Mouse (Mus musculus): ENCODE measurements at regions not wholly inside any gene's neighbourhood (a gene's known extent, or its start where the extent isn't known, plus 50 kb on each side); places are given as distances from the start of the nearest gene placed in this dataset.

- Histone ChIP-seq H3K27me3 (ENCODE audit: insufficient read depth, low read length) (no peaks in the 10 kb centered on the region), H3K36me3 (replicated peaks) (no peaks in the 10 kb centered on the region), H3K4me1 (ENCODE audit: insufficient read depth, low read depth, low read length) (no peaks in the 10 kb centered on the region), H3K4me3 (ENCODE audit: low read depth, low read length) (no peak overlapping the region), H3K9me3 (replicated peaks) (peaks cover 52% of the 10 kb centered on the region)
- ATAC-seq (ENCODE audit: extremely low read depth, insufficient number of reproducible peaks, low FRiP score, poor library complexity, severe bottlenecking) = no peak
- TF ChIP-seq POLR2AphosphoS5 (IDR thresholded peaks at IDR 0.05; ENCODE audit: insufficient replicate concordance, low read depth, low read length) (no peak), CTCF (IDR thresholded peaks at IDR 0.05; ENCODE audit: low read depth, low read length) (no peak), TAL1 (conservative IDR thresholded peaks at IDR 0.05; ENCODE audit: low read depth, low read length) (no peak)
- DNase-seq (ENCODE audit: low spot score) = no peak
These were observed 195.3 kb downstream of the Wdr11 start for GRCm38 (mm10) chr7:129787011-129787410.

GRCm38 (mm10) chr7:129787736-129788135, 196.1 kb downstream of the Wdr11 start:
- H3K27me3 ChIP-seq (ENCODE audit: insufficient read depth, low read length) = no peaks in the 10 kb centered on the region
- H3K9me3 ChIP-seq (replicated peaks) = peaks cover 53% of the 10 kb centered on the region
- H3K4me3 ChIP-seq (ENCODE audit: low read depth, low read length) = no peak overlapping the region
- no peak for ATAC-seq (ENCODE audit: extremely low read depth, insufficient number of reproducible peaks, low FRiP score, poor library complexity, severe bottlenecking)
- DNase-seq (ENCODE audit: low spot score) = no peak
- H3K36me3 ChIP-seq (replicated peaks) = no peaks in the 10 kb centered on the region
- H3K4me1 ChIP-seq (ENCODE audit: insufficient read depth, low read depth, low read length) = no peaks in the 10 kb centered on the region
- TF ChIP-seq TAL1 (conservative IDR thresholded peaks at IDR 0.05; ENCODE audit: low read depth, low read length) = no peak
- no peak for TF ChIP-seq GATA1 (IDR thresholded peaks at IDR 0.05; ENCODE audit: borderline replicate concordance, low read length)
- no peak for TF ChIP-seq CTCF (IDR thresholded peaks at IDR 0.05; ENCODE audit: low read depth, low read length)
- no peak for TF ChIP-seq POLR2AphosphoS5 (IDR thresholded peaks at IDR 0.05; ENCODE audit: insufficient replicate concordance, low read depth, low read length)

GRCm38 (mm10) chr7:129789461-129789860, 197.8 kb downstream of the Wdr11 start:
- Histone ChIP-seq H3K9me3 (replicated peaks) (peaks cover 44% of the 10 kb centered on the region), H3K4me1 (ENCODE audit: insufficient read depth, low read depth, low read length) (no peaks in the 10 kb centered on the region), H3K36me3 (replicated peaks) (no peaks in the 10 kb centered on the region), H3K4me3 (ENCODE audit: low read depth, low read length) (no peak overlapping the region), H3K27me3 (ENCODE audit: insufficient read depth, low read length) (no peaks in the 10 kb centered on the region)
- ATAC-seq (ENCODE audit: extremely low read depth, insufficient number of reproducible peaks, low FRiP score, poor library complexity, severe bottlenecking) (no peak), DNase-seq (ENCODE audit: low spot score) (no peak)
- TF ChIP-seq TAL1 (conservative IDR thresholded peaks at IDR 0.05; ENCODE audit: low read depth, low read length) (no peak), CTCF (IDR thresholded peaks at IDR 0.05; ENCODE audit: low read depth, low read length) (no peak), GATA1 (IDR thresholded peaks at IDR 0.05; ENCODE audit: borderline replicate concordance, low read length) (no peak), POLR2AphosphoS5 (IDR thresholded peaks at IDR 0.05; ENCODE audit: insufficient replicate concordance, low read depth, low read length) (no peak), GATA2 (IDR thresholded peaks at IDR 0.05; ENCODE audit: borderline replicate concordance, low read depth, low read length) (no peak)

GRCm38 (mm10) chr7:129790590-129791449, 199.2 kb downstream of the Wdr11 start:
- peaks cover 48% of the 10 kb centered on the region for H3K9me3 ChIP-seq (replicated peaks)
- no peak for ATAC-seq (ENCODE audit: extremely low read depth, insufficient number of reproducible peaks, low FRiP score, poor library complexity, severe bottlenecking)
- H3K36me3 ChIP-seq (replicated peaks) = no peaks in the 10 kb centered on the region
- H3K4me3 ChIP-seq (ENCODE audit: low read depth, low read length) = no peak overlapping the region
- DNase-seq (ENCODE audit: low spot score) = no peak
- H3K27me3 ChIP-seq (ENCODE audit: insufficient read depth, low read length) = no peaks in the 10 kb centered on the region
- H3K4me1 ChIP-seq (ENCODE audit: insufficient read depth, low read depth, low read length) = no peaks in the 10 kb centered on the region
- TF ChIP-seq GATA1 (IDR thresholded peaks at IDR 0.05; ENCODE audit: borderline replicate concordance, low read length) (no peak), CTCF (IDR thresholded peaks at IDR 0.05; ENCODE audit: low read depth, low read length) (no peak), POLR2AphosphoS5 (IDR thresholded peaks at IDR 0.05; ENCODE audit: insufficient replicate concordance, low read depth, low read length) (no peak), TAL1 (conservative IDR thresholded peaks at IDR 0.05; ENCODE audit: low read depth, low read length) (no peak), GATA2 (IDR thresholded peaks at IDR 0.05; ENCODE audit: borderline replicate concordance, low read depth, low read length) (no peak)

GRCm38 (mm10) chr7:129791450-129791820, 199.8 kb downstream of the Wdr11 start:
- no peak overlapping the region for H3K4me3 ChIP-seq (ENCODE audit: low read depth, low read length)
- no peaks in the 10 kb centered on the region for H3K27me3 ChIP-seq (ENCODE audit: insufficient read depth, low read length)
- DNase-seq (ENCODE audit: low spot score) (no peak), ATAC-seq (ENCODE audit: extremely low read depth, insufficient number of reproducible peaks, low FRiP score, poor library complexity, severe bottlenecking) (no peak)
- TF ChIP-seq CTCF (IDR thresholded peaks at IDR 0.05; ENCODE audit: low read depth, low read length) (no peak), GATA1 (IDR thresholded peaks at IDR 0.05; ENCODE audit: borderline replicate concordance, low read length) (no peak), POLR2AphosphoS5 (IDR thresholded peaks at IDR 0.05; ENCODE audit: insufficient replicate concordance, low read depth, low read length) (no peak), TAL1 (conservative IDR thresholded peaks at IDR 0.05; ENCODE audit: low read depth, low read length) (no peak), GATA2 (IDR thresholded peaks at IDR 0.05; ENCODE audit: borderline replicate concordance, low read depth, low read length) (no peak)
- peaks cover 51% of the 10 kb centered on the region for H3K9me3 ChIP-seq (replicated peaks)
- no peaks in the 10 kb centered on the region for H3K36me3 ChIP-seq (replicated peaks)
- H3K4me1 ChIP-seq (ENCODE audit: insufficient read depth, low read depth, low read length) = no peaks in the 10 kb centered on the region

GRCm38 (mm10) chr7:129793733-129794132, 202.1 kb downstream of the Wdr11 start:
- ATAC-seq (ENCODE audit: extremely low read depth, insufficient number of reproducible peaks, low FRiP score, poor library complexity, severe bottlenecking) (no peak), DNase-seq (ENCODE audit: low spot score) (no peak)
- Histone ChIP-seq H3K36me3 (replicated peaks) (no peaks in the 10 kb centered on the region), H3K4me1 (ENCODE audit: insufficient read depth, low read depth, low read length) (no peaks in the 10 kb centered on the region), H3K9me3 (replicated peaks) (peaks cover 36% of the 10 kb centered on the region), H3K27me3 (ENCODE audit: insufficient read depth, low read length) (no peaks in the 10 kb centered on the region), H3K4me3 (ENCODE audit: low read depth, low read length) (no peak overlapping the region)
- TF ChIP-seq CTCF (IDR thresholded peaks at IDR 0.05; ENCODE audit: low read depth, low read length) (no peak), POLR2AphosphoS5 (IDR thresholded peaks at IDR 0.05; ENCODE audit: insufficient replicate concordance, low read depth, low read length) (no peak), GATA1 (IDR thresholded peaks at IDR 0.05; ENCODE audit: borderline replicate concordance, low read length) (no peak), TAL1 (conservative IDR thresholded peaks at IDR 0.05; ENCODE audit: low read depth, low read length) (no peak), GATA2 (IDR thresholded peaks at IDR 0.05; ENCODE audit: borderline replicate concordance, low read depth, low read length) (no peak)

Measured in G1E (cell line).